Mouse (Mus musculus): Measurements from ENCODE around the gene Tbx10. TPM values are rescaled to one million over a fixed set of nuclear protein-coding genes. Genes with fewer than 3 reads are reported as not detected.

Gene Tbx10
- polyA plus RNA-seq, 1 experiment from 2014 or later = not detected

DNA sequence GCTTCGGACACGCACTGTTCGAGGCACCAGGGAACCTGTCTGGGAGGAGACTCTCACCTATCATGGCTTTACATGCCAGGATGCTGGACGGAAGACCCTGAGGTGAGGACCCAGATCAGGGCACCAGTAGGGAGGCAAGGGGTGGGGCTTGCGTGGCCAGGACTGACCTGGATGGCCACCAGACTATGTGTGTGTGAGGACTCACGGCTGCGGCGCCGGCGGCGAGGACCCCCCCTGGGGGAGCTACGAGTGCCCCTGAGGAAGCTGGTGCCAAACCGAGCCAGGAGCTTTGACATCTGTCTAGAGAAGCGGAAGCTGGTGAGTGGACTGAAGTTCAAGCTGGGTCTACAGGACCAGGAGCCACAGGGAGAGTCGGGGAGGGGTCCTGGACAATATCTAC lies 11.8 kb downstream of the Tbx10 start:
- WGBS = 72% methylated on average over 15 of the region's 15 CpGs
- Histone ChIP-seq H3K4me2 (ENCODE audit: low read length) (peak overlapping the region; percentile 67), H3K4me3 (ENCODE audit: control insufficient read depth in 1 of 2, insufficient read depth in 1 of 2, low read depth in 1 of 2, low read length in 2 of 2) (peak overlapping the region in 1 of 2 experiments; percentile 9; a peak in 1 of 4 replicates), H3K36me3 (ENCODE audit: control insufficient read depth, insufficient read depth, low read length) (peaks cover 47% of the 10 kb centered on the region), H3K4me1 (ENCODE audit: control insufficient read depth in 2 of 2, insufficient read depth in 2 of 2, low read length in 2 of 2) (peaks cover 44 to 48% of the 10 kb centered on the region in 2 experiments), H3K27me3 (ENCODE audit: control insufficient read depth, insufficient read depth, low read length) (no peaks in the 10 kb centered on the region), H3K9ac (ENCODE audit: low read length) (peak overlapping the region; percentile 73), H3K9me3 (ENCODE audit: control insufficient read depth, low read length) (no peaks in the 10 kb centered on the region), H3K27ac (replicated peaks in 1 of 2; ENCODE audit: control insufficient read depth in 1 of 2, insufficient read depth in 1 of 2, low read depth in 2 of 2, low read length in 2 of 2) (peak overlapping the region; percentile 92 to 99; a peak in 2 of 4 replicates)
- ATAC-seq (ENCODE audit: insufficient number of reproducible peaks, insufficient read depth, low FRiP score, low read depth) = no peak

GRCm38 (mm10) chr19:4005091-4005490 lies 12.5 kb downstream of the Tbx10 start:
- WGBS = 69% methylated on average over 9 of the region's 9 CpGs
- Histone ChIP-seq H3K27me3 (ENCODE audit: control insufficient read depth, insufficient read depth, low read length) (no peaks in the 10 kb centered on the region), H3K4me1 (ENCODE audit: control insufficient read depth in 2 of 2, insufficient read depth in 2 of 2, low read length in 2 of 2) (peaks cover 42 to 43% of the 10 kb centered on the region in 2 experiments), H3K9me3 (ENCODE audit: control insufficient read depth, low read length) (no peaks in the 10 kb centered on the region), H3K9ac (ENCODE audit: low read length) (peak overlapping the region; percentile 73; the same call in 1 of the 2 replicates), H3K27ac (replicated peaks in 1 of 2; ENCODE audit: control insufficient read depth in 1 of 2, insufficient read depth in 1 of 2, low read depth in 2 of 2, low read length in 2 of 2) (peak overlapping the region in 1 of 2 experiments; percentile 99; a peak in 2 of 4 replicates), H3K4me2 (ENCODE audit: low read length) (peak overlapping the region; percentile 67), H3K36me3 (ENCODE audit: control insufficient read depth, insufficient read depth, low read length) (peaks cover 54% of the 10 kb centered on the region), H3K4me3 (ENCODE audit: control insufficient read depth in 1 of 2, insufficient read depth in 1 of 2, low read depth in 1 of 2, low read length in 2 of 2) (no peak overlapping the region)
- ATAC-seq (ENCODE audit: insufficient number of reproducible peaks, insufficient read depth, low FRiP score, low read depth) = no peak

GRCm38 (mm10) chr19:4005971-4006370 lies 13.4 kb downstream of the Tbx10 start:
- no peak overlapping the region for H3K27ac ChIP-seq (replicated peaks in 1 of 2; ENCODE audit: control insufficient read depth in 1 of 2, insufficient read depth in 1 of 2, low read depth in 2 of 2, low read length in 2 of 2)
- H3K9ac ChIP-seq (ENCODE audit: low read length) = no peak overlapping the region
- ATAC-seq (ENCODE audit: insufficient number of reproducible peaks, insufficient read depth, low FRiP score, low read depth) = no peak
- H3K4me3 ChIP-seq (ENCODE audit: control insufficient read depth in 1 of 2, insufficient read depth in 1 of 2, low read depth in 1 of 2, low read length in 2 of 2) = no peak overlapping the region
- H3K9me3 ChIP-seq (ENCODE audit: control insufficient read depth, low read length) = no peaks in the 10 kb centered on the region
- peaks cover 63% of the 10 kb centered on the region for H3K36me3 ChIP-seq (ENCODE audit: control insufficient read depth, insufficient read depth, low read length)
- peaks cover 41 to 44% of the 10 kb centered on the region in 2 experiments for H3K4me1 ChIP-seq (ENCODE audit: control insufficient read depth in 2 of 2, insufficient read depth in 2 of 2, low read length in 2 of 2)
- WGBS = 92% methylated on average over 8 of the region's 8 CpGs
- no peaks in the 10 kb centered on the region for H3K27me3 ChIP-seq (ENCODE audit: control insufficient read depth, insufficient read depth, low read length)
- no peak overlapping the region for H3K4me2 ChIP-seq (ENCODE audit: low read length)

GRCm38 (mm10) chr19:4011086-4011485 lies 18.5 kb downstream of the Tbx10 start:
- H3K4me2 ChIP-seq (ENCODE audit: low read length) = no peak overlapping the region
- peaks cover 4 to 17% of the 10 kb centered on the region in 2 experiments for H3K4me1 ChIP-seq (ENCODE audit: control insufficient read depth in 2 of 2, insufficient read depth in 2 of 2, low read length in 2 of 2)
- WGBS = 90% methylated on average over 5 of the region's 5 CpGs
- H3K27ac ChIP-seq (replicated peaks in 1 of 2; ENCODE audit: control insufficient read depth in 1 of 2, insufficient read depth in 1 of 2, low read depth in 2 of 2, low read length in 2 of 2) = no peak overlapping the region
- no peak overlapping the region for H3K4me3 ChIP-seq (ENCODE audit: control insufficient read depth in 1 of 2, insufficient read depth in 1 of 2, low read depth in 1 of 2, low read length in 2 of 2)
- ATAC-seq (ENCODE audit: insufficient number of reproducible peaks, insufficient read depth, low FRiP score, low read depth) = no peak
- H3K27me3 ChIP-seq (ENCODE audit: control insufficient read depth, insufficient read depth, low read length) = no peaks in the 10 kb centered on the region
- H3K36me3 ChIP-seq (ENCODE audit: control insufficient read depth, insufficient read depth, low read length) = peaks cover 51% of the 10 kb centered on the region
- no peak overlapping the region for H3K9ac ChIP-seq (ENCODE audit: low read length)
- no peaks in the 10 kb centered on the region for H3K9me3 ChIP-seq (ENCODE audit: control insufficient read depth, low read length)

GRCm38 (mm10) chr19:4012432-4013022 lies 20.0 kb downstream of the Tbx10 start, which contains the start of gene Ndufv1:
Ndufv1 (minus strand) TSS chr19:4012806.
- peaks cover 4 to 17% of the 10 kb centered on the region in 2 experiments for H3K4me1 ChIP-seq (ENCODE audit: control insufficient read depth in 2 of 2, insufficient read depth in 2 of 2, low read length in 2 of 2)
- peaks cover 37% of the 10 kb centered on the region for H3K36me3 ChIP-seq (ENCODE audit: control insufficient read depth, insufficient read depth, low read length)
- H3K9ac ChIP-seq (ENCODE audit: low read length) = peak within 1 kb of the TSS; percentile 95
- H3K27ac ChIP-seq (replicated peaks in 1 of 2; ENCODE audit: control insufficient read depth in 1 of 2, insufficient read depth in 1 of 2, low read depth in 2 of 2, low read length in 2 of 2) = peak within 1 kb of the TSS; percentile 81 to 83
- 0% methylated on average over 45 of the region's 45 CpGs for WGBS
- no peaks in the 10 kb centered on the region for H3K27me3 ChIP-seq (ENCODE audit: control insufficient read depth, insufficient read depth, low read length)
- H3K4me2 ChIP-seq (ENCODE audit: low read length) = peak within 1 kb of the TSS; percentile 83
- no peaks in the 10 kb centered on the region for H3K9me3 ChIP-seq (ENCODE audit: control insufficient read depth, low read length)
- peak; percentile 97 for ATAC-seq (ENCODE audit: insufficient number of reproducible peaks, insufficient read depth, low FRiP score, low read depth)
- H3K4me3 ChIP-seq (ENCODE audit: control insufficient read depth in 1 of 2, insufficient read depth in 1 of 2, low read depth in 1 of 2, low read length in 2 of 2) = peak within 1 kb of the TSS; percentile 90 to 97

DNA sequence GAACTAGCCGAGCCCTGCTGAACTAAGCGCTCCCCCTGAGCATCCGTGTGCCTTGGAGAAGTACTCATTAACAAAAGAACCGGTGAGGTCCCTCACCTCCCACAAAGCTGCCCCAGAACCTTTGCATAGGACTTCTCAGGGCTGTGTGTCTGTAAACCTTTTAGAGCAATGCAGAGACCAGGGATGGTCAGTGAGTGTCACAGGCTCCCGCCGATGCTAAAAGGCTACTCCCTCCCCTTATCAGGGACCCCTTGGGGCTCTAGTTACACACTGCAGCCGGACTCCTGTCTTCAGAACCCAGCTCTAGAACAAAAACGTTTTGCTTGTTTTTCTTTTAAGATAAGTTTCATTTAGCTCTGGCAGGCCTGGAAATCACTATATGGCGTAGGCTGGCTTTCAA lies 20.5 kb downstream of the Tbx10 start:
- ATAC-seq (ENCODE audit: insufficient number of reproducible peaks, insufficient read depth, low FRiP score, low read depth) = peak; percentile 1; the same call in 1 of the 2 replicates
- WGBS = 8% methylated on average over 9 of the region's 9 CpGs

DNA sequence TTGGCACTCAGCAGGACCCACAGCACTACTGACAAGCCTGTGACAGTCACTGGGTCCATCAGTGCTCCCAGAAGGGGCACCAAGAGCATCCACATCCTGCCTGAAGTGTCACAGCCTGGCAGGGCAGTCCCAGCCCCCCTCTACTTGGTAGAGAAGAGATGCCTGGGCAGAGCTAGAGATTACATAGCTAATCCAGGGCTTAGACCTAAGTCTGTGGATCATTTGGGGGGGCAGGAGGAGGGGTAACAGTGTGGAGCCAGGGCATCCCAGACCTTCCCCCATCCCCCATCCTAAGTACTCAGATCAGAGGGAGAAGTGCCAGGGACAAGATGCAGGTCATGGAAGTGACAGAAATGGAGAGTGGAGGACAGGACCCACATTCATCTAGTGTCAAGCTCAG lies 22.2 kb downstream of the Tbx10 start:
- Histone ChIP-seq H3K4me1 (ENCODE audit: control insufficient read depth in 2 of 2, insufficient read depth in 2 of 2, low read length in 2 of 2) (peaks cover 6 to 20% of the 10 kb centered on the region in 2 experiments), H3K9ac (ENCODE audit: low read length) (peak overlapping the region; percentile 8; the same call in 1 of the 2 replicates), H3K27ac (replicated peaks in 1 of 2; ENCODE audit: control insufficient read depth in 1 of 2, insufficient read depth in 1 of 2, low read depth in 2 of 2, low read length in 2 of 2) (no peak overlapping the region), H3K4me2 (ENCODE audit: low read length) (no peak overlapping the region), H3K27me3 (ENCODE audit: control insufficient read depth, insufficient read depth, low read length) (no peaks in the 10 kb centered on the region), H3K9me3 (ENCODE audit: control insufficient read depth, low read length) (no peaks in the 10 kb centered on the region), H3K36me3 (ENCODE audit: control insufficient read depth, insufficient read depth, low read length) (peaks cover 14% of the 10 kb centered on the region), H3K4me3 (ENCODE audit: control insufficient read depth in 1 of 2, insufficient read depth in 1 of 2, low read depth in 1 of 2, low read length in 2 of 2) (no peak overlapping the region)
- no peak for ATAC-seq (ENCODE audit: insufficient number of reproducible peaks, insufficient read depth, low FRiP score, low read depth)

More for the DNA sequence above, 20.5 kb downstream of the Tbx10 start:
- Histone ChIP-seq H3K9ac (ENCODE audit: low read length) (peak overlapping the region; percentile 60), H3K9me3 (ENCODE audit: control insufficient read depth, low read length) (no peaks in the 10 kb centered on the region), H3K27me3 (ENCODE audit: control insufficient read depth, insufficient read depth, low read length) (no peaks in the 10 kb centered on the region), H3K4me1 (ENCODE audit: control insufficient read depth in 2 of 2, insufficient read depth in 2 of 2, low read length in 2 of 2) (peaks cover 4 to 17% of the 10 kb centered on the region in 2 experiments), H3K4me3 (ENCODE audit: control insufficient read depth in 1 of 2, insufficient read depth in 1 of 2, low read depth in 1 of 2, low read length in 2 of 2) (peak overlapping the region; percentile 25 to 35; a peak in 3 of 4 replicates), H3K36me3 (ENCODE audit: control insufficient read depth, insufficient read depth, low read length) (peaks cover 32% of the 10 kb centered on the region), H3K27ac (replicated peaks in 1 of 2; ENCODE audit: control insufficient read depth in 1 of 2, insufficient read depth in 1 of 2, low read depth in 2 of 2, low read length in 2 of 2) (0 out of 4 replicates have a peak overlapping the region, but pooled peaks of 1 of the 2 experiments have one; percentile 25), H3K4me2 (ENCODE audit: low read length) (peak overlapping the region; percentile 83)

Data from heart, embryonic 14.5 days (tissue).